Mouse (Mus musculus) regulatory T cell (primary cell): Measurements from ENCODE around the gene Kcnab3.

Experiments
- in situ Hi-C: fragments of 300-600 bp; cut with MboI, MseI; formaldehyde crosslinking; loops from one replicate; pipeline ENCODE4 v1.15.1; 2025; ENCODE audit warnings: high pct_unique_total_duplicates

Gene Kcnab3

GRCm38 (mm10) chr11:69369990-69370816, 44.1 kb downstream of the Kcnab3 start:
- in situ Hi-C loops, result no loop called here

GRCm38 (mm10) chr11:69370817-69371215, 44.8 kb downstream of the Kcnab3 start:
- in situ Hi-C loops, result no loop called here

- in situ Hi-C loops, result no loop called here
These were observed 45.5 kb downstream of the Kcnab3 start for GRCm38 (mm10) chr11:69371601-69372000.

- in situ Hi-C loops, result no loop called here
These were observed 46.2 kb downstream of the Kcnab3 start for GRCm38 (mm10) chr11:69372056-69372779.

- in situ Hi-C loops, result no loop called here
These were observed 46.7 kb downstream of the Kcnab3 start for GRCm38 (mm10) chr11:69372780-69373170.

GRCm38 (mm10) chr11:69373223-69373965, 47.3 kb downstream of the Kcnab3 start:
- in situ Hi-C loops, result no loop called here

- in situ Hi-C loops, result no loop called here
These were observed 49.6 kb downstream of the Kcnab3 start for GRCm38 (mm10) chr11:69375646-69376045.

GRCm38 (mm10) chr11:69377766-69378165, 51.7 kb downstream of the Kcnab3 start:
- in situ Hi-C loops, result no loop called here

GRCm38 (mm10) chr11:69379600-69379999, 53.5 kb downstream of the Kcnab3 start:
- in situ Hi-C loops, result no loop called here

GRCm38 (mm10) chr11:69381356-69381755, 55.3 kb downstream of the Kcnab3 start:
- in situ Hi-C loops, result loop anchor here (5.0 kb wide), 1 partner anchor 124 kb away; no protein-coding TSS in a partner anchor
